Mouse (Mus musculus): Measurements from ENCODE around the gene Acbd5. TPM values are rescaled to one million over a fixed set of nuclear protein-coding genes. Genes with fewer than 3 reads are reported as not detected.
"Not testable (repeated sequence)": the region's sequence is repeated elsewhere in the genome, so short reads cannot be mapped to it uniquely, and the experiment has no call there.

The Acbd5 gene
- polyA plus RNA-seq, 1 experiment from 2014 or later, result 22.7 TPM

DNA sequence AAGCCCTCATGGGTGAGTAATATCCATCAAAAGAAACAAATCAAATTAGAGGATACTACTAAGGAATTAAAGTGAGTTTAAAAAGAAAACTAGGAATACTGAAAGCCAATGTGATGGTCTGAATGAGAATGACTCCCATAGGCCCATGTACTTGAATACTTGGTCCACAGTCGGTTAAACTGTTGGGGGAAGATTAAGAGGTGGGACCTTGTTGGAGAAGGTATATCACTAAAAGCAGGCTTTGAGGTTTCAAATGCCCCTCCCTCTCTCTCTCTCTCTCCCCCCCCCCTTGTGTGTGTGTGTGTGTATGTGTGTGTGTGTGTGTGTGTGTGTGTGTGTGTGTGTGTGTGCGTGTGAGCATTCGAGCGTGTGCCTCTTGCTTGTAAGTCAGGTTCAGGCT is 37.3 kb upstream of the Acbd5 start:
- H3K9me3 ChIP-seq (replicated peaks; ENCODE audit: control insufficient read depth, low read length), result no peaks in the 10 kb centered on the region
- no peak overlapping the region for H3K9ac ChIP-seq (ENCODE audit: low read depth, low read length)
- no peaks in the 10 kb centered on the region for H3K36me3 ChIP-seq (ENCODE audit: control insufficient read depth, insufficient read depth, low read length)
- no peak for ATAC-seq (replicated peaks; ENCODE audit: insufficient number of reproducible peaks, low FRiP score, low TSS enrichment)
- H3K4me1 ChIP-seq (ENCODE audit: control insufficient read depth, insufficient read depth, low read length), result peaks cover 5% of the 10 kb centered on the region
- H3K4me2 ChIP-seq, result no peak overlapping the region
- no peaks in the 10 kb centered on the region for H3K27me3 ChIP-seq (ENCODE audit: control insufficient read depth, insufficient read depth, low read length)
- H3K4me3 ChIP-seq (ENCODE audit: low read depth, low read length), result no peak overlapping the region
- no peak overlapping the region for H3K27ac ChIP-seq (ENCODE audit: low read depth, low read length)
- 85% methylated on average over 4 of the region's 4 CpGs for WGBS (ENCODE audit: insufficient replicate concordance)

DNA sequence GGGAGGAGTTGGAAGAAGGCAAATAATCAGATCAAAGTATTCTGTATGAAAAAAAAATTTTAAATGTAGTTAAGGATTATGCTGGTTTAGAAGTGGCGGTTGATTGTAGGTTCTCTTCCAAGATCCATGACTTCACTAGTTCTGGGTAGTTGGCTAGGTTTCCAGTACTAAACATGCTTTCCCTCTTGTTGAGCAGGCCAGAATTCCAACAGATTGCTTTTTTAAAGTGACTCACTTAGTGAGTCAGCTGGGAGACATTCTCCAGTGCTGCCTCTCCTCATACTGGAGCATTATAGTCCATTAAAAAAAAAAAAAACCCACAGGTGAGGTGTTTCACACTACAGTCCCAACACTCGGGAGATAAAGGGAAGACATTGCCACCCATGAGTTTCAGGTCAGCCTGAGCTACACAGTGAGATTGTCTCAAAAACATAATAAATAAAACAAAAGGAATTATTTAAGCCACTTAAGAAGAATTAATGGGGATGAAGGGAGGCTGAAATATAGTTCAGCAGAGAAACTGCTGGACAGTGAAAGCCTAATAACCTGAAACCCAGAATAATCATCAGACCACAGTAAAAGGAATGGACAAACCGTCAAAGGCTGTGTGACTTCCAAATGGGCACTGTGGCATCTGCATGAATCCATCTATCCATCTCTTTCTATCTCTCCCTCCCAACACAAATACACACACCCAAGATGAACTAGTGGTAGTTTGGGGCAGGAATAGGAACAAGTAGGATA is 33.1 kb upstream of the Acbd5 start:
- 76% methylated on average over 3 of the region's 3 CpGs for WGBS (ENCODE audit: insufficient replicate concordance)
- ATAC-seq (replicated peaks; ENCODE audit: insufficient number of reproducible peaks, low FRiP score, low TSS enrichment), result no peak
- H3K27ac ChIP-seq (ENCODE audit: low read depth, low read length), result no peak overlapping the region
- no peak overlapping the region for H3K9ac ChIP-seq (ENCODE audit: low read depth, low read length)
- H3K27me3 ChIP-seq (ENCODE audit: control insufficient read depth, insufficient read depth, low read length), result no peaks in the 10 kb centered on the region
- H3K36me3 ChIP-seq (ENCODE audit: control insufficient read depth, insufficient read depth, low read length), result no peaks in the 10 kb centered on the region
- H3K4me1 ChIP-seq (ENCODE audit: control insufficient read depth, insufficient read depth, low read length), result no peaks in the 10 kb centered on the region; the same call in 1 of the 2 replicates
- no peaks in the 10 kb centered on the region for H3K9me3 ChIP-seq (replicated peaks; ENCODE audit: control insufficient read depth, low read length)
- no peak overlapping the region for H3K4me2 ChIP-seq
- no peak overlapping the region for H3K4me3 ChIP-seq (ENCODE audit: low read depth, low read length)

DNA sequence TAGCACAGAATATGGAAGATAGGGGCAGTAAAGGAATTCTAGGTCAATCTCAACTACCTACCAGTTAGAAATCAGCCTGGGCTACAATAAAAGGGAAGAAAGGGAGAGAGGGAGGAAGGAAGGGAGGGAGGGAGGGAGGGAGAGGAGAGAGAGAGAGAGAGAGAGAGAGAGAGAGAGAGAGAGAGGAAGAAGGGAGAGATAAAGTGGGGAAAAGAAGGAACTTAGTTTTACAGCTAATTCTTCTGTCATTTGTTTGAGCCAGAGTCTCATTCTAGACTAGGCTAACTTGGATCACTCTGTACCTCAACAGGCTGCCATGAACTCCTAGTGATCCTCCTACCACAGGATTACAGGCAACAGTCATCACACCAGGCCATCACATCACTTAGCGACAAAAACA is 32.5 kb upstream of the Acbd5 start:
- H3K27me3 ChIP-seq (ENCODE audit: control insufficient read depth, insufficient read depth, low read length), result no peaks in the 10 kb centered on the region
- WGBS (ENCODE audit: insufficient replicate concordance), result 90% methylated on average over 1 of the region's 1 CpGs
- no peak overlapping the region for H3K27ac ChIP-seq (ENCODE audit: low read depth, low read length)
- no peak for ATAC-seq (replicated peaks; ENCODE audit: insufficient number of reproducible peaks, low FRiP score, low TSS enrichment)
- H3K9me3 ChIP-seq (replicated peaks; ENCODE audit: control insufficient read depth, low read length), result no peaks in the 10 kb centered on the region
- no peak overlapping the region for H3K4me3 ChIP-seq (ENCODE audit: low read depth, low read length)
- H3K9ac ChIP-seq (ENCODE audit: low read depth, low read length), result no peak overlapping the region
- H3K4me2 ChIP-seq, result no peak overlapping the region
- H3K36me3 ChIP-seq (ENCODE audit: control insufficient read depth, insufficient read depth, low read length), result no peaks in the 10 kb centered on the region
- no peaks in the 10 kb centered on the region; the same call in 1 of the 2 replicates for H3K4me1 ChIP-seq (ENCODE audit: control insufficient read depth, insufficient read depth, low read length)

DNA sequence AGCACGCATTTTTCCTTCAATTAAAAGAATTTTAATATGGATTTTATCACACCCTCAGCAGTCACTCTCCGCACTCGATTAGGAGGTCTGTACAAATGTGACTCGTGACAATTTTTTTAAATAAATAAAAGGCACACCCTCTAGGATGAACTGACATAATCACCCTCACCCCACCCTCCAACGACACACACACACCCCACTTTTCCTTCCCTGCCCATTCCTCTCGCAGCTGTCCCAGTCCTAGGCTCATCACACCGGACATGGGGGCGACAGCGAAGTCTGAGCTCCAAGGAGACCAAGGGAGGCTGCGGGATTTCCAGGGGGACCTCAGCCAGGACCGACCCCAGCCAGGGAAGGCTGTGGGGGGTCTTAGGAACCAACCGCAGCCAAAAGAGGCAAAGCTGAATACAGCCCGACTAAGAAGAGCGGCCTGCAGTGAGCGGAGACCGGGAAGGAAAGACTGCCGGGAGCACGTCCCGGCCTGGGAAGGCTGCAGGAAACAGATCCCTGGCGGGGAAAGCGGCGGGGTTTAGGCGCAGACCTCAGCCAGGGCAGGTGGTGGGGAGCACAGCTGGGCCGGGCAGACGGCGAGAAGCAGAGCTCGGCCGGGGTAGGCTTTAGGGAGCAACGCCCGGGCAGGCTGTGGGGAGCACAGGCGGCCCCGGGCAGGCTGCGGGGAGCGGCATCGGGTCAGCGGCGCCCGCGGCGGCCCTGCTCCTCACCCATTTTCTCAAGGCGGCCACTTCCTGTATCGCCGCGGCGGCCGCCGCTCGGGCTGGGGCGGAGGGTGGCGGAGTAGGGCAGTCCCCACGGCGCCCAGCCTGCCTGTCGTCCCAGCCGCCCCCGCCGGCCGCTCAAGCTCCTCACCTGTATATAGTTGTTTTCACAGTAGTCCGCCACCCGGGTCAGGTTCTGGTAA is 28.6 kb upstream of the Acbd5 start:
- Histone ChIP-seq H3K4me3 (ENCODE audit: low read depth, low read length) (peak overlapping the region; percentile 98), H3K4me1 (ENCODE audit: control insufficient read depth, insufficient read depth, low read length) (no peaks in the 10 kb centered on the region; the same call in 1 of the 2 replicates), H3K9ac (ENCODE audit: low read depth, low read length) (peak overlapping the region; percentile 97), H3K27me3 (ENCODE audit: control insufficient read depth, insufficient read depth, low read length) (no peaks in the 10 kb centered on the region), H3K9me3 (replicated peaks; ENCODE audit: control insufficient read depth, low read length) (no peaks in the 10 kb centered on the region), H3K4me2 (peak overlapping the region; percentile 78), H3K27ac (ENCODE audit: low read depth, low read length) (peak overlapping the region; percentile 97), H3K36me3 (ENCODE audit: control insufficient read depth, insufficient read depth, low read length) (no peaks in the 10 kb centered on the region)
- ATAC-seq (replicated peaks; ENCODE audit: insufficient number of reproducible peaks, low FRiP score, low TSS enrichment), result peak; percentile 79
- under 1% methylated on average over 42 of the region's 59 CpGs for WGBS (ENCODE audit: insufficient replicate concordance)

DNA sequence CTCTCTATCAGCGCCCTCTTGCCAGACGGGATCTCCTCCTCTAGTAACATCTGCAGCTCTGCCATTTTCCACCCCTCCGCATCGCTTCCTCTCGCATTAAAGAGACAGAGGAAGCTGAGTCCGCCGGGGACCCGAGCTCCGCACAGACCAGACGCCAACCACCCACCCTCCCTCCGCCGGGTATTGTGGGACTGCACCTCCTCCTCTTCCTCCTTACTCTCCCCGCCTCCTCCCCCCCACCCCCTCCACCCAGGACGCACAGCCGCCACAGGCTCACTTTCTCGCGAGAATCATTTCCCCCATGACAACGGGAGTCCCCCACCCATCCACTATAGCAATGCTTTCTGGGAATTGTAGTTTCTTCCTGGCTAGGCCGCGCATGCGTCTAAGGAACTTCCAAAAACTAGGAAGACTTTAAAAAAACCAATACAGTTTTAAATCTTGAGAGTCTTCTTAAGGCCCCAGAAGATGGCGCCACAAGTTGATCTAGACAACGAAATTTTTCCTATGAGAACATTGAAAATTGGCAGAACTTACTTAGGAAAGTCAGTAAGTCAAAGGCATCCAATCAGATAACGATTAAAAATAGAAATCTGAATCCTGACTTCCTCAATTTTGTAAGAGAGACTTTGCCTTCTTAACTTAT is 27.8 kb upstream of the Acbd5 start, which contains the start of gene Abi1:
TSS of gene Abi1 (minus strand) at position 241 of the 646 bp plus-strand sequence.
- peak; percentile 95 for ATAC-seq (replicated peaks; ENCODE audit: insufficient number of reproducible peaks, low FRiP score, low TSS enrichment)
- Histone ChIP-seq H3K9ac (ENCODE audit: low read depth, low read length) (peak within 1 kb of the TSS; percentile 97), H3K4me3 (ENCODE audit: low read depth, low read length) (peak within 1 kb of the TSS; percentile 98), H3K36me3 (ENCODE audit: control insufficient read depth, insufficient read depth, low read length) (no peaks in the 10 kb centered on the region), H3K4me1 (ENCODE audit: control insufficient read depth, insufficient read depth, low read length) (no peaks in the 10 kb centered on the region; the same call in 1 of the 2 replicates), H3K27ac (ENCODE audit: low read depth, low read length) (peak within 1 kb of the TSS; percentile 97), H3K27me3 (ENCODE audit: control insufficient read depth, insufficient read depth, low read length) (no peaks in the 10 kb centered on the region), H3K9me3 (replicated peaks; ENCODE audit: control insufficient read depth, low read length) (no peaks in the 10 kb centered on the region), H3K4me2 (peak within 1 kb of the TSS; percentile 78)
- WGBS (ENCODE audit: insufficient replicate concordance), result 3% methylated on average over 24 of the region's 24 CpGs

DNA sequence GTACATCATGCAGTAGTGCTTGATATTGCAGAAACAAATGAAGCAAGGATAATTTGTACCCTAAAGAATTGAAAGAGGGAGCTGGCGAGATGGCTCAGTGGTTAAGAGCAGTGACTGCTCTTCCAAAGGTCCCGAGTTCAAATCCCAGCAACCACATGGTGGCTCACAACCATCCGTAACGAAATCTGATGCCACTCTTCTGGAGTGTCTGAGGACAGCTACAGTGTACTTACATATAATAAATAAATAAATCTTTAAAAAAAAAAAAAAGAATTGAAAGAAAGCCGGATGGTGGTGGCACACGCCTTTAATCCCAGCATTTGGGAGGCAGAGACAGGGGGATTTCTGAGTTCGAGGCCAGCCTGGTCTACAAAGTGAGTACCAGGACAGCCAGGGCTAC is 27.3 kb upstream of the Acbd5 start:
- not testable (repeated sequence) for H3K4me2 ChIP-seq; H3K4me3 ChIP-seq (ENCODE audit: low read depth, low read length); ATAC-seq (replicated peaks; ENCODE audit: insufficient number of reproducible peaks, low FRiP score, low TSS enrichment)

DNA sequence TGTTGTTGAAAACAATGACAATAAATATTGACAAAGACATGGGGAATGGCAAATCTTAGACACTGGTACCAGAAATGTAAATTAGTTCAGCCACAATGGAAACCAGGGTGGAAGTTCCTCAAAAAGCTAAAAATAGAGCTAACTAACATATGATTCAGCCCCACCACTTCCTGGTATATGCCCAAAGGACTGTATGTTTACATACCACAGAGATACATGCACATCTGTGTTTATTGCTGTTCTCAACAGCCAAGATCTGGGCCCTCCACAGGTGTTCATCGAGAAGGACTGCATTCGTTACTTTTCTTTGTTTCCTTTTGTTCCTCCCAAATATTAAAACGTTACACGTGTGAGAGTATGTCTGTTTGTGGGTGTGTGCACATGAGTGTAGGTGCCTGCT is 26.5 kb upstream of the Acbd5 start:
- no peak overlapping the region for H3K27ac ChIP-seq (ENCODE audit: low read depth, low read length)
- WGBS (ENCODE audit: insufficient replicate concordance), result 74% methylated on average over 4 of the region's 4 CpGs
- H3K4me1 ChIP-seq (ENCODE audit: control insufficient read depth, insufficient read depth, low read length), result no peaks in the 10 kb centered on the region
- no peak overlapping the region for H3K4me2 ChIP-seq
- ATAC-seq (replicated peaks; ENCODE audit: insufficient number of reproducible peaks, low FRiP score, low TSS enrichment), result no peak
- no peak overlapping the region for H3K9ac ChIP-seq (ENCODE audit: low read depth, low read length)
- H3K27me3 ChIP-seq (ENCODE audit: control insufficient read depth, insufficient read depth, low read length), result no peaks in the 10 kb centered on the region
- no peak overlapping the region for H3K4me3 ChIP-seq (ENCODE audit: low read depth, low read length)
- H3K36me3 ChIP-seq (ENCODE audit: control insufficient read depth, insufficient read depth, low read length), result no peaks in the 10 kb centered on the region
- no peaks in the 10 kb centered on the region for H3K9me3 ChIP-seq (replicated peaks; ENCODE audit: control insufficient read depth, low read length)

More for the DNA sequence above, 27.3 kb upstream of the Acbd5 start:
- 84% methylated on average over 7 of the region's 7 CpGs for WGBS (ENCODE audit: insufficient replicate concordance)
- not testable (repeated sequence) for H3K27ac ChIP-seq (ENCODE audit: low read depth, low read length); H3K36me3 ChIP-seq (ENCODE audit: control insufficient read depth, insufficient read depth, low read length); H3K27me3 ChIP-seq (ENCODE audit: control insufficient read depth, insufficient read depth, low read length); H3K4me1 ChIP-seq (ENCODE audit: control insufficient read depth, insufficient read depth, low read length); H3K9me3 ChIP-seq (replicated peaks; ENCODE audit: control insufficient read depth, low read length); H3K9ac ChIP-seq (ENCODE audit: low read depth, low read length)

DNA sequence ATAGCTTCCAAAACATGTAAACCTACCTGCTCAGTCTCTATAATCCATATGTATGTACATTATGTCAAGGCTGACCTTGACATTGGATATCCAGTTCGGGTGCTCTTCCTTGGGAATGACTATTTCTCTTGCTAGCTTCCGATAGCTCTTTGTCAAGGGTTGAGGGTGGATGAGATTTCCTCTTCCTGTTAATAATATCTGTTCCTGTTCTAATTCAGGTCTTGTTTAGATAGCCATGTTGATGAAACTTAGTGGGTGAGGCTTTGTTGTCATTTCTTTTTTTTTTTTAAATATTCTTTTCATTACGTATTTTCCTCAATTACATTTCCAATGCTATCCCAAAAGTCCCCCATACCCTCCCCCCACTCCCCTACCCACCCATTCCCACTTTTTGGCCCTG is 25.8 kb upstream of the Acbd5 start:
- H3K27me3 ChIP-seq (ENCODE audit: control insufficient read depth, insufficient read depth, low read length), result no peaks in the 10 kb centered on the region
- ATAC-seq (replicated peaks; ENCODE audit: insufficient number of reproducible peaks, low FRiP score, low TSS enrichment), result no peak
- H3K9ac ChIP-seq (ENCODE audit: low read depth, low read length), result no peak overlapping the region
- H3K36me3 ChIP-seq (ENCODE audit: control insufficient read depth, insufficient read depth, low read length), result no peaks in the 10 kb centered on the region
- H3K4me3 ChIP-seq (ENCODE audit: low read depth, low read length), result no peak overlapping the region
- no peaks in the 10 kb centered on the region for H3K9me3 ChIP-seq (replicated peaks; ENCODE audit: control insufficient read depth, low read length)
- H3K4me2 ChIP-seq, result no peak overlapping the region
- H3K4me1 ChIP-seq (ENCODE audit: control insufficient read depth, insufficient read depth, low read length), result no peaks in the 10 kb centered on the region
- no peak overlapping the region for H3K27ac ChIP-seq (ENCODE audit: low read depth, low read length)
- 93% methylated on average over 3 of the region's 3 CpGs for WGBS (ENCODE audit: insufficient replicate concordance)

Measured in heart, embryonic 11.5 days (tissue).